Mouse (Mus musculus) urinary bladder, adult 2 months (tissue): ENCODE measurements around the gene Cpxcr1. TPM values are rescaled to one million over a fixed set of nuclear protein-coding genes. Genes with fewer than 3 reads are reported as not detected.

ENCODE experiments used
- DNase-seq: peaks from one replicate; pipeline ENCODE4 v3.0.0; 2022; ENCODE audit warnings: low spot score
- polyA plus RNA-seq: library from polyadenylated mRNA; depleted of rRNA; stranded (reverse); fragments of >200 nt; gene quantifications from 2 replicates; pipeline ENCODE4 v1.2.3, GENCODE M21; 2012; rRNA removed

The Cpxcr1 gene
- polyA plus RNA-seq: not detected in 2 replicates

DNA sequence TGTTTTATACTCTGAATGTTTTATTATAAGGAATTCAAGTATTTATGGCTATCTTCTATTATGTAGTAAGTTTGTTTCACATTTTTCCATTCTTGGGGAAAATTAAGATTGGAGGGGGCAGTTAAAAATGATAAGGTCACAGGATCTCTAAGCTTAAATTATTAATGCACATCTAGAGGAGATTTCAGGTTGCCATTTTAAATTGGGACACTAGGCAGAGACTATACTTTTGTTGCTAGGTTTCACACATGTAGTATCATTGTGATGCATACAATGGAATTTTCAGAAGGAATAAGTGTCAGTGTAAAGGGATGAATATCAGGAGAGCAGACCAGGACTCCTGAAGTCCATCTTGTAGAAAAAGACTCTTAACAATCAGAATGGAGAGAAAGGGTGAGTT is at the start of gene Cpxcr1:
TSS of gene Cpxcr1 (plus strand) at position 301 of the 400 bp plus-strand sequence.
- DNase-seq: no peak

Other genes with a start within 250 kb of the Cpxcr1 start
- gene H2afb2, start 232.2 kb downstream of the Cpxcr1 start, polyA plus RNA-seq: not detected in 2 replicates